ENCODE assay signal across 19 mouse cellular contexts in genomic region chr3:130935926-130936315, GRCm38 (mm10).
DNase-seq lines count a peak whose midpoint lies in the region; ATAC-seq and TF ChIP-seq lines count a peak whose summit lies in the region.
"Had no signal": no experiment of that assay in that cellular context is flagged by ENCODE, and none has a peak within 500 bp of the region (broad histone marks: within the 10 kb centered on the region; RNA-seq: fewer than 3 reads in every experiment).

No protein-coding gene starts in this region.

- no peak for TF ChIP-seq CTCF in midbrain, postnatal 0 days (IDR thresholded peaks at IDR 0.05)

- H3K4me2 ChIP-seq in heart, embryonic 14.5 days (ENCODE audit: low read length), result peak overlapping the region; percentile 14; the same call in 1 of the 2 replicates
- no peak overlapping the region for H3K4me2 ChIP-seq in midbrain, embryonic 16.5 days (ENCODE audit: low read length)
- no peak overlapping the region for H3K4me2 ChIP-seq in midbrain, postnatal 0 days (ENCODE audit: low read depth, low read length, poor library complexity, severe bottlenecking)
- H3K4me2 ChIP-seq in embryonic facial prominence, embryonic 15.5 days (replicated peaks), result no peak overlapping the region
- no peak overlapping the region for H3K4me2 ChIP-seq in limb, embryonic 15.5 days
- H3K4me2 ChIP-seq: hindbrain, embryonic 14.5 days; liver, embryonic 13.5 days had no signal

- no peaks in the 10 kb centered on the region for H3K9me3 ChIP-seq in heart, embryonic 14.5 days (ENCODE audit: control insufficient read depth, low read length)
- H3K9me3 ChIP-seq in midbrain, embryonic 16.5 days (replicated peaks; ENCODE audit: control insufficient read depth, low read length, poor library complexity, severe bottlenecking), result no peaks in the 10 kb centered on the region
- no peaks in the 10 kb centered on the region for H3K9me3 ChIP-seq in midbrain, postnatal 0 days (ENCODE audit: low read length)
- no peaks in the 10 kb centered on the region for H3K9me3 ChIP-seq in embryonic facial prominence, embryonic 15.5 days (replicated peaks)
- no peaks in the 10 kb centered on the region for H3K9me3 ChIP-seq in limb, embryonic 15.5 days
- H3K9me3 ChIP-seq: liver, embryonic 13.5 days had no signal

- peaks cover 12 to 16% of the 10 kb centered on the region in 2 experiments for H3K4me1 ChIP-seq in heart, embryonic 14.5 days (ENCODE audit: control insufficient read depth in 2 of 2, insufficient read depth in 2 of 2, low read length in 2 of 2)
- no peaks in the 10 kb centered on the region; the same call in 1 of the 2 replicates for H3K4me1 ChIP-seq in midbrain, embryonic 16.5 days (ENCODE audit: control insufficient read depth, insufficient read depth, low read length)
- no peaks in the 10 kb centered on the region for H3K4me1 ChIP-seq in midbrain, postnatal 0 days (ENCODE audit: insufficient read depth, low read length)
- peaks cover 25% of the 10 kb centered on the region for H3K4me1 ChIP-seq in embryonic facial prominence, embryonic 15.5 days
- H3K4me1 ChIP-seq in limb, embryonic 15.5 days, result peaks cover 20% of the 10 kb centered on the region
- H3K4me1 ChIP-seq: liver, embryonic 13.5 days had no signal

- WGBS in heart, embryonic 14.5 days, result 38% methylated on average over 11 of the region's 11 CpGs
- WGBS in midbrain, embryonic 16.5 days, result 82% methylated on average over 11 of the region's 11 CpGs
- WGBS in midbrain, postnatal 0 days, result 82% methylated on average over 11 of the region's 11 CpGs
- 59% methylated on average over 11 of the region's 11 CpGs for WGBS in embryonic facial prominence, embryonic 15.5 days
- WGBS in limb, embryonic 15.5 days, result 49% methylated on average over 11 of the region's 11 CpGs

- no peaks in the 10 kb centered on the region for H3K36me3 ChIP-seq in heart, embryonic 14.5 days (ENCODE audit: control insufficient read depth, insufficient read depth, low read length)
- no peaks in the 10 kb centered on the region for H3K36me3 ChIP-seq in midbrain, embryonic 16.5 days (ENCODE audit: control insufficient read depth, insufficient read depth, low read length)
- H3K36me3 ChIP-seq in midbrain, postnatal 0 days (ENCODE audit: insufficient read depth, low read length), result no peaks in the 10 kb centered on the region
- H3K36me3 ChIP-seq in embryonic facial prominence, embryonic 15.5 days, result no peaks in the 10 kb centered on the region
- H3K36me3 ChIP-seq in limb, embryonic 15.5 days, result no peaks in the 10 kb centered on the region
- H3K36me3 ChIP-seq: liver, embryonic 13.5 days had no signal

- H3K27ac ChIP-seq in heart, embryonic 14.5 days (replicated peaks in 1 of 2; ENCODE audit: control insufficient read depth in 1 of 2, insufficient read depth in 1 of 2, low read depth in 2 of 2, low read length in 2 of 2), result no peak overlapping the region
- H3K27ac ChIP-seq in midbrain, embryonic 16.5 days (ENCODE audit: low read length), result no peak overlapping the region
- H3K27ac ChIP-seq in midbrain, postnatal 0 days (ENCODE audit: low read depth, low read length), result no peak overlapping the region
- H3K27ac ChIP-seq in embryonic facial prominence, embryonic 15.5 days (replicated peaks), result peak overlapping the region; percentile 65
- peak overlapping the region; percentile 75 for H3K27ac ChIP-seq in limb, embryonic 15.5 days
- H3K27ac ChIP-seq: hindbrain, embryonic 14.5 days; liver, embryonic 13.5 days; macrophage had no signal

- H3K4me3 ChIP-seq in heart, embryonic 14.5 days (ENCODE audit: control insufficient read depth in 1 of 2, insufficient read depth in 1 of 2, low read depth in 1 of 2, low read length in 2 of 2), result no peak overlapping the region
- H3K4me3 ChIP-seq in midbrain, embryonic 16.5 days (ENCODE audit: low read depth, low read length), result no peak overlapping the region
- H3K4me3 ChIP-seq in midbrain, postnatal 0 days (ENCODE audit: low read depth, low read length), result no peak overlapping the region
- no peak overlapping the region for H3K4me3 ChIP-seq in embryonic facial prominence, embryonic 15.5 days (replicated peaks)
- H3K4me3 ChIP-seq in limb, embryonic 15.5 days, result no peak overlapping the region
- H3K4me3 ChIP-seq: liver, embryonic 13.5 days had no signal

- H3K9ac ChIP-seq in heart, embryonic 14.5 days (ENCODE audit: low read length), result no peak overlapping the region
- 0 out of 2 replicates have a peak overlapping the region, but pooled peaks have one; percentile 17 for H3K9ac ChIP-seq in midbrain, embryonic 16.5 days (ENCODE audit: low read depth, low read length)
- no peak overlapping the region for H3K9ac ChIP-seq in midbrain, postnatal 0 days (replicated peaks; ENCODE audit: low read length, poor library complexity, severe bottlenecking)
- no peak overlapping the region for H3K9ac ChIP-seq in embryonic facial prominence, embryonic 15.5 days
- H3K9ac ChIP-seq in limb, embryonic 15.5 days, result no peak overlapping the region
- H3K9ac ChIP-seq: hindbrain, embryonic 14.5 days; liver, embryonic 13.5 days had no signal

- no peak for DNase-seq in heart, adult 9 months (ENCODE audit: low spot score in 2 of 2)
- no peak for DNase-seq in midbrain, postnatal 0 days (ENCODE audit: low spot score)
- DNase-seq in kidney, adult 18-20 months, result no peak
- DNase-seq: adrenal gland, adult 8-10 months; cerebellum, adult 11-12 months; cerebellum, postnatal 36 days; gastrocnemius, postnatal 10 days; kidney, postnatal 14 days; layer of hippocampus, adult 9-11 months; liver, embryonic 13.5 days; midbrain, embryonic 14.5 days; right cerebral cortex, postnatal 14 days had no signal

- no peaks in the 10 kb centered on the region for H3K27me3 ChIP-seq in heart, embryonic 14.5 days (ENCODE audit: control insufficient read depth, insufficient read depth, low read length)
- no peaks in the 10 kb centered on the region for H3K27me3 ChIP-seq in midbrain, embryonic 16.5 days (ENCODE audit: control insufficient read depth, insufficient read depth, low read depth, low read length)
- H3K27me3 ChIP-seq in midbrain, postnatal 0 days (ENCODE audit: insufficient read depth, low read length), result no peaks in the 10 kb centered on the region
- no peaks in the 10 kb centered on the region for H3K27me3 ChIP-seq in embryonic facial prominence, embryonic 15.5 days
- H3K27me3 ChIP-seq in limb, embryonic 15.5 days, result no peaks in the 10 kb centered on the region
- H3K27me3 ChIP-seq: liver, embryonic 13.5 days had no signal

- ATAC-seq in heart, embryonic 14.5 days (ENCODE audit: insufficient number of reproducible peaks, insufficient read depth, low FRiP score, low read depth), result no peak
- ATAC-seq in midbrain, embryonic 16.5 days, result no peak
- ATAC-seq in midbrain, postnatal 0 days (ENCODE audit: low FRiP score), result no peak
- no peak for ATAC-seq in embryonic facial prominence, embryonic 15.5 days (ENCODE audit: insufficient number of reproducible peaks, low FRiP score, low TSS enrichment, low read depth)
- no peak for ATAC-seq in limb, embryonic 15.5 days (ENCODE audit: insufficient number of reproducible peaks, low FRiP score, low TSS enrichment, low read depth)
- ATAC-seq: intestine, embryonic 16.5 days had no signal

Comparison
In these comparisons a context has a peak if more than half of its experiments do, and no peak if none do; other contexts are left out.
1. H3K27ac ChIP-seq: peak in embryonic facial prominence, embryonic 15.5 days (single experiment) and limb, embryonic 15.5 days (single experiment); none in heart, embryonic 14.5 days (0 of 2), midbrain, embryonic 16.5 days (single experiment) and midbrain, postnatal 0 days (single experiment).